Mouse (Mus musculus) liver, adult 2 months (tissue): Measurements from ENCODE around the gene Proser3. TPM values are rescaled to one million over a fixed set of nuclear protein-coding genes. Genes with fewer than 3 reads are reported as not detected.
A peak's percentile ranks its signal among the peaks of the same experiment; 100 is the strongest.

ENCODE experiments used
- DNase-seq: peaks from one replicate; pipeline ENCODE4 v3.0.0-alpha.2; 2011; ENCODE audit warnings: low read depth, low spot score; ENCODE audit errors: extremely low read depth
- H3K27ac ChIP-seq: fragments of 200-500 bp; replicated peaks from 2 replicates; pipeline ENCODE4 v1.5.1; 2012; ENCODE audit warnings: low read depth, mild to moderate bottlenecking, control low read depth, inconsistent platforms, low read length; ENCODE audit not compliant: insufficient read depth
- H3K27me3 ChIP-seq: fragments of 200-500 bp; 2 replicates; pipeline ENCODE4 v1.6.1; 2012; ENCODE audit warnings: mild to moderate bottlenecking, moderate library complexity, low read length, inconsistent platforms; ENCODE audit not compliant: control insufficient read depth, insufficient read depth
- H3K36me3 ChIP-seq: fragments of 200-500 bp; 2 replicates; pipeline ENCODE4 v1.6.1; 2012; ENCODE audit warnings: low read length, inconsistent platforms; ENCODE audit not compliant: control insufficient read depth, insufficient read depth
- H3K4me1 ChIP-seq: fragments of 200-500 bp; 2 replicates; pipeline ENCODE4 v1.6.1; 2011; ENCODE audit warnings: low read length; ENCODE audit not compliant: control insufficient read depth, insufficient read depth
- H3K4me3 ChIP-seq: fragments of 200-500 bp; 2 replicates; pipeline ENCODE4 v1.5.1; 2011; ENCODE audit warnings: low read depth, mild to moderate bottlenecking, control low read depth, low read length, moderate library complexity; ENCODE audit not compliant: insufficient read depth
- H3K79me2 ChIP-seq: fragments of 200-500 bp; 2 replicates; pipeline ENCODE4 v1.6.1; 2012; ENCODE audit warnings: inconsistent platforms, mild to moderate bottlenecking, low read length, moderate library complexity; ENCODE audit not compliant: control insufficient read depth, insufficient read depth
- H3K9ac ChIP-seq: fragments of 200-500 bp; 2 replicates; pipeline ENCODE4 v1.6.1; 2012; ENCODE audit warnings: low read depth, mild to moderate bottlenecking, control low read depth, inconsistent platforms, low read length
- CTCF ChIP-seq: fragments of 200-500 bp; IDR thresholded peaks from 2 replicates; pipeline ENCODE4 v1.5.1; 2011; ENCODE audit warnings: low read depth, low read length, control low read depth
- POLR2A ChIP-seq: fragments of 200-500 bp; IDR thresholded peaks from 2 replicates; pipeline ENCODE4 v1.6.1; 2011; ENCODE audit warnings: low read length, control low read depth; ENCODE audit not compliant: insufficient read depth; ENCODE audit errors: extremely low read depth
- WGBS: fragments of 180-500 bp; shearing (Covaris S2); methylation state at CpG from one replicate; pipeline ENCODE4 v1.1.7; 2018; 5-methylcytosine and 5-hydroxymethylcytosine counted together
- polyA plus RNA-seq: library from polyadenylated mRNA; depleted of rRNA; stranded (reverse); fragments of >200 nt; gene quantifications from 2 replicates; pipeline ENCODE4 v1.2.3, GENCODE M21; 2012; rRNA removed
- total RNA-seq: library from RNA; depleted of rRNA; stranded (reverse); fragments of >200 nt; gene quantifications from 2 replicates; pipeline ENCODE4 v1.2.3, GENCODE M21; 2014; rRNA removed

Proser3 gene
- total RNA-seq (1.6 and 2.3 TPM in 2 replicates), polyA plus RNA-seq (3.2 and 4.5 TPM in 2 replicates)

DNA sequence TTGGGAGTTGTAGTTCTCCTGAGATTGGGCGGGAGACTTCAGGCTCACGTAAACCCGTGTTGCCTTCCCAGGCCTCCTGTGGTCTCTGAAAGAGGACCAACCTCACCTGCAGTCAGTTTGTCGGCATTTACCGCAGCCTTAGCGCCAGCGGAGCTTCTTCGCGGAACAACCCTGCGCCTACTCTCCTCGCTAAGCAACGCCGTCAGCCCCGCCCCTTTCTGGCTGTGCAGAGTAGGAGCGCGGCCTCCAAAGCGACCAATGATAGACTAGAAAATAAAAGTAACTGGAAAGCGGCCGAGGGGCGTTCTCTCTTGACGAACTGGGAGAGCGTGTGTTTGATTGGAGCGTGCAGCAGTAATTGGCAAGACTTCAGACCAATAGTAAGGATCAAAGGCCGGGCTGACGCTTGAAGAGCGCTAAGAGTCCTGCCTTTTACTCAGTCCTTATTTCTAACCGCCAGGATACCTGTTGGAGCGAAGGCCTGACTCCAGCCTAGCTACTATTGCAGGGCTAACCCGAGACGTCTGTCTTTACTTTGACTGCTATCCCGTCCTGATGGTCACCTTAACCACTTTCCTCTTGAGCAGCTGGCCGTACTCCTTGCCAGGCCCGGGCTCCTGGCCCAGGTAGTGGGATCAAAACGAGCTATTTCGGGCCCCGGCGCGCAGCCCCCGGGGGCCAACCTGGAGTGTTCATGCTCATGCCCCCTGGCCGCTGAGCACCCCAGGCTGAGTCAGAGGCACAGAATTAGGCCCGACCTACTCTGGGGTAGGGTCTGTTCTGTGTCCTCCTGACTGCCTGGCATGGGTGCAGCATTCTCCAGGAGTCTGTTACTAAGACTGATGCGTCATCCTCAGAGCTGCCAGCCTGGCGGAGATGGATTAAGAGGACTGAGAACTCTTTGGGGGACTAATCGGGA lies at the start of gene Proser3, which contains the start of gene Hspb6:
Gene Proser3 (minus strand): TSS at position 198 of the 919 bp plus-strand sequence.
Gene Hspb6 (plus strand): TSS at position 77 of the 919 bp plus-strand sequence.
- Histone ChIP-seq H3K4me3 (peak within 1 kb of the TSS; percentile 83), H3K27me3 (no peaks in the 10 kb centered on the region), H3K36me3 (peaks cover 5% of the 10 kb centered on the region; the same call in 1 of the 2 replicates), H3K9ac (peak within 1 kb of the TSS; percentile 84), H3K79me2 (no peaks in the 10 kb centered on the region), H3K27ac (peak within 1 kb of the TSS; percentile 96), H3K4me1 (peaks cover 4% of the 10 kb centered on the region; the same call in 1 of the 2 replicates)
- DNase-seq = peak; percentile 99
- peak; percentile 72; the same call in 1 of the 2 replicates for TF ChIP-seq POLR2A
- no peak for TF ChIP-seq CTCF
- under 1% methylated on average over 44 of the region's 44 CpGs for WGBS

DNA sequence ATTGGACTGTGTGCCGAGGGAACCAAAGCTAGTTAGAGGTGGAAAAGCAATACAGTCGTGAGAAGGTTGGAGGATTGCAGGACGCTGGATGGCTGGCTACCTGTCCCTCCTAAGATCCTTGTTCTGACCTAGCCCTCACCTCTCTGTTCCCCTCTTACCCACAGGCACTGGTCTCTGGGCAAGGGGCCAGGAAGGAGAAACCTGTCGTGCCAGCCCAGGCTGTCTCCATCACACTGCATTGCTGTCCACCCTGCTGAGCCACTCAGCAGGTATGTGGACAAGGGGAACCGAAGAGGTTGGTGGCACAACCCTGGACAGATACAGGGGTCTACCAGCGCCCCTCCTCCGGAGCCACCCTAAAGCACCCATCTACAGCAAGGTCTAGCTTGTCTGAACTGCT lies 48.6 kb upstream of the Proser3 start:
- TF ChIP-seq POLR2A (no peak), CTCF (no peak)
- Histone ChIP-seq H3K4me1 (peaks cover 4% of the 10 kb centered on the region; the same call in 1 of the 2 replicates), H3K27me3 (no peaks in the 10 kb centered on the region), H3K36me3 (no peaks in the 10 kb centered on the region), H3K4me3 (no peak overlapping the region), H3K79me2 (no peaks in the 10 kb centered on the region), H3K27ac (no peak overlapping the region), H3K9ac (no peak overlapping the region)
- no peak for DNase-seq
- 65% methylated on average over 7 of the region's 7 CpGs for WGBS

DNA sequence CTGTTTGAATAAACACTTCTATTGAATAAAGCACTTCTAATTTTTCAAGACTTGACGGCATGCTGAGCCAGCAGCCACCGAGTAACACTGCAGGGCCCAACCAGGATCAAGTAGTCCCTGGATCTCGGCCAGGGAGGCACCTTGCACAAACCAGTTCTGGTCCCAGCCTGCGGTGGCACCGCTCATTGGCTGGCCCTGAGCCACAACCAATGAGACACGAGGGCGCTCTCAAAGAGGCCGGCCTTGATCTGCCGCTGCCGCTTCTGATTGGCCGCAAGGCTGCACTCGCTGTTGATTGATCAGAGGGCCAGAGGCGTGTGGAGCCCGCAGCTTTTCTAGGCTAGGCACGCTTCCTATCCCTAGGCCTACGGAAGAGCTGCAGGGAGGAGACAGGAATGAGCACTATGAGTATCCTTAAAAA lies 47.8 kb upstream of the Proser3 start:
- TF ChIP-seq CTCF (no peak), POLR2A (no peak)
- Histone ChIP-seq H3K36me3 (no peaks in the 10 kb centered on the region), H3K9ac (no peak overlapping the region), H3K79me2 (no peaks in the 10 kb centered on the region), H3K4me3 (no peak overlapping the region), H3K27me3 (no peaks in the 10 kb centered on the region), H3K27ac (no peak overlapping the region), H3K4me1 (peaks cover 4% of the 10 kb centered on the region; the same call in 1 of the 2 replicates)
- peak; percentile 92 for DNase-seq
- WGBS = under 1% methylated on average over 16 of the region's 16 CpGs

DNA sequence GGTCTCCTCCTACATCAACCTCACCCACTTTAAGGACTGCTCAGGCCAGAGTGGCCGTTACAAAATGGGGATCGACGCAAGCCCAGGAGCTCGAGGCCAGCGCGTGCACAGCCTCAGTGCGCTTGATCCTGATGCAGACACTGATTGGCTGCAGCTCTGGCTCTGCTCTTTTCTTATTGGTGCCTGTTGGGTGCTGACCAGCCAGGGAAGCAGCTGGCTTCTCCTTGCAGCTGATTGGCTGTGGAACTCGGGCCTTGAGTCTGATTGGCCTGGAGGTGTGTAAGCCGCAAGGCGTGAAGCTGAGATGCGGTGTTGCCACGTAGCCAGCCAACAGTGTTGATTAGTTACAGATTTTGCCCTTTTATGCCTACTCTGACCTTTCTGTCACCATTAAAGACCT lies 46.7 kb upstream of the Proser3 start, which contains the start of gene Zbtb32:
Gene Zbtb32 (minus strand): TSS at position 124 of the 400 bp plus-strand sequence.
- no peaks in the 10 kb centered on the region for H3K36me3 ChIP-seq
- H3K9ac ChIP-seq = no peak within 1 kb of the TSS

DNA sequence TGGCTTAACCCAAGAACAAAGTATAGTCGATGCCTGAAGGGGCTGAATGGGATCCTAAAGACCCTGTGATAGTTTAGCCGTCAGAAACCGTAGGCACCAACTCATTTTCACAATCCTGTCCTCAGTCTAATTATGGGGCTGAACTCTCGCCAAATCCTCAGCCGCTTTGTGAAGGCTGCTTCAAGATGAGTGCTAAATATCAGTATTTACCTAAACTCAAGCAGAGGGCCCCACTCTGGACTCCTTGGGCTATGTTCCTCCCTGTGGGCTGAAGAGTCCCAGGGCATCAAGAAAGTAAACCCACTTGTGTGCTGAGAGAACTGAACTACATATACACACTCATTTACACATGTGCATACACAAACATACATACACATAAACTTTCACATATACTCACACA lies 44.7 kb upstream of the Proser3 start:
- H3K27ac ChIP-seq = no peak overlapping the region
- peaks cover 4% of the 10 kb centered on the region; the same call in 1 of the 2 replicates for H3K4me1 ChIP-seq
- DNase-seq = no peak
- WGBS = 88% methylated on average over 5 of the region's 5 CpGs
- no peaks in the 10 kb centered on the region for H3K27me3 ChIP-seq
- TF ChIP-seq CTCF (no peak), POLR2A (no peak)
- H3K79me2 ChIP-seq = no peaks in the 10 kb centered on the region
- no peaks in the 10 kb centered on the region for H3K36me3 ChIP-seq
- no peak overlapping the region for H3K9ac ChIP-seq
- H3K4me3 ChIP-seq = no peak overlapping the region

More for the DNA sequence above, 46.7 kb upstream of the Proser3 start, which contains the start of gene Zbtb32:
- Histone ChIP-seq H3K4me1 (peaks cover 4% of the 10 kb centered on the region; the same call in 1 of the 2 replicates), H3K27ac (no peak within 1 kb of the TSS), H3K27me3 (no peaks in the 10 kb centered on the region), H3K79me2 (no peaks in the 10 kb centered on the region), H3K4me3 (no peak within 1 kb of the TSS)
- 96% methylated on average over 12 of the region's 12 CpGs for WGBS
- no peak for DNase-seq
- TF ChIP-seq CTCF (no peak), POLR2A (no peak)
